Mouse (Mus musculus) ES-CJ7 (cell line): Measurements from ENCODE around the gene Comtd1.

ENCODE experiments used
- DNase-seq: peaks from one replicate; pipeline ENCODE4 v3.0.0; 2011; ENCODE audit warnings: low read depth, low spot score

Comtd1 gene

GRCm38 (mm10) chr14:21848166-21849154, at the start of gene Comtd1:
Gene Comtd1, minus strand, starts transcription at chr14:21848977.
- DNase-seq = peak; percentile 97

GRCm38 (mm10) chr14:21892341-21892659, 43.5 kb upstream of the Comtd1 start:
- no peak for DNase-seq

GRCm38 (mm10) chr14:21891581-21892340, 43.0 kb upstream of the Comtd1 start:
- DNase-seq = no peak

GRCm38 (mm10) chr14:21890430-21890829, 41.7 kb upstream of the Comtd1 start:
- no peak for DNase-seq

GRCm38 (mm10) chr14:21866816-21867215, 18.0 kb upstream of the Comtd1 start:
- DNase-seq = no peak

GRCm38 (mm10) chr14:21866291-21866690, 17.5 kb upstream of the Comtd1 start:
- DNase-seq = no peak

GRCm38 (mm10) chr14:21856886-21857285, 8.1 kb upstream of the Comtd1 start:
- no peak for DNase-seq

- DNase-seq = no peak
Measured at GRCm38 (mm10) chr14:21855961-21856360, 7.2 kb upstream of the Comtd1 start.

- DNase-seq = no peak
Measured at GRCm38 (mm10) chr14:21854271-21854670, 5.5 kb upstream of the Comtd1 start.

- peak; percentile 89 for DNase-seq
Measured at GRCm38 (mm10) chr14:21853456-21854109, 4.8 kb upstream of the Comtd1 start.

GRCm38 (mm10) chr14:21851996-21852791, 3.4 kb upstream of the Comtd1 start:
- no peak for DNase-seq

GRCm38 (mm10) chr14:21850419-21851127, 1.8 kb upstream of the Comtd1 start:
- DNase-seq = no peak

GRCm38 (mm10) chr14:21849524-21850418, 994 bp upstream of the Comtd1 start:
- peak; percentile 68 for DNase-seq

- peak; percentile 82 for DNase-seq
Measured at GRCm38 (mm10) chr14:21847381-21848165, 1.2 kb downstream of the Comtd1 start.

- DNase-seq = no peak
Measured at GRCm38 (mm10) chr14:21846827-21847380, 1.9 kb downstream of the Comtd1 start.

GRCm38 (mm10) chr14:21843263-21843662, 5.5 kb downstream of the Comtd1 start:
- DNase-seq = no peak

GRCm38 (mm10) chr14:21841819-21842592, 6.8 kb downstream of the Comtd1 start:
- DNase-seq = no peak
